Mouse (Mus musculus): ENCODE data around the gene Hlf.

The Hlf gene

GRCm38 (mm10) chr11:90370789-90371291 lies 19.9 kb downstream of the Hlf start:
- DNase-seq (ENCODE audit: low spot score in 2 of 2) = no peak

GRCm38 (mm10) chr11:90370367-90370766 lies 20.3 kb downstream of the Hlf start:
- no peak for DNase-seq (ENCODE audit: low spot score in 2 of 2)

- peak; percentile 98 for DNase-seq (ENCODE audit: low spot score in 2 of 2)
Observed at GRCm38 (mm10) chr11:90369605-90370004, 21.1 kb downstream of the Hlf start.

- DNase-seq (ENCODE audit: low spot score in 2 of 2) = no peak
Observed at GRCm38 (mm10) chr11:90369115-90369514, 21.6 kb downstream of the Hlf start.

GRCm38 (mm10) chr11:90367894-90368860 lies 22.5 kb downstream of the Hlf start:
- DNase-seq (ENCODE audit: low spot score in 2 of 2) = no peak

- DNase-seq (ENCODE audit: low spot score in 2 of 2) = no peak
Observed at GRCm38 (mm10) chr11:90364865-90365264, 25.8 kb downstream of the Hlf start.

- no peak for DNase-seq (ENCODE audit: low spot score in 2 of 2)
Observed at GRCm38 (mm10) chr11:90363821-90364497, 26.7 kb downstream of the Hlf start.

GRCm38 (mm10) chr11:90363406-90363805 lies 27.3 kb downstream of the Hlf start:
- no peak for DNase-seq (ENCODE audit: low spot score in 2 of 2)

- DNase-seq (ENCODE audit: low spot score in 2 of 2) = no peak
Observed at GRCm38 (mm10) chr11:90360536-90360935, 30.2 kb downstream of the Hlf start.

GRCm38 (mm10) chr11:90358063-90358462 lies 32.6 kb downstream of the Hlf start:
- no peak for DNase-seq (ENCODE audit: low spot score in 2 of 2)

- no peak for DNase-seq (ENCODE audit: low spot score in 2 of 2)
Observed at GRCm38 (mm10) chr11:90357371-90357770, 33.3 kb downstream of the Hlf start.

GRCm38 (mm10) chr11:90356495-90357304 lies 34.0 kb downstream of the Hlf start:
- DNase-seq (ENCODE audit: low spot score in 2 of 2) = no peak

- no peak for DNase-seq (ENCODE audit: low spot score in 2 of 2)
Observed at GRCm38 (mm10) chr11:90356036-90356435, 34.7 kb downstream of the Hlf start.

GRCm38 (mm10) chr11:90355270-90355681 lies 35.4 kb downstream of the Hlf start:
- DNase-seq (ENCODE audit: low spot score in 2 of 2) = no peak

- no peak for DNase-seq (ENCODE audit: low spot score in 2 of 2)
Observed at GRCm38 (mm10) chr11:90352696-90353095, 38.0 kb downstream of the Hlf start.

GRCm38 (mm10) chr11:90350153-90350512 lies 40.6 kb downstream of the Hlf start:
- DNase-seq (ENCODE audit: low spot score in 2 of 2) = no peak

- DNase-seq (ENCODE audit: low spot score in 2 of 2) = no peak
Observed at GRCm38 (mm10) chr11:90349486-90350152, 41.1 kb downstream of the Hlf start.

- no peak for DNase-seq (ENCODE audit: low spot score in 2 of 2)
Observed at GRCm38 (mm10) chr11:90347667-90348459, 42.8 kb downstream of the Hlf start.

- no peak for DNase-seq (ENCODE audit: low spot score in 2 of 2)
Observed at GRCm38 (mm10) chr11:90345746-90346145, 44.9 kb downstream of the Hlf start.

- no peak for DNase-seq (ENCODE audit: low spot score in 2 of 2)
Observed at GRCm38 (mm10) chr11:90342858-90343257, 47.8 kb downstream of the Hlf start.

Measured in right cerebral cortex, postnatal 36 days (tissue).